Mouse (Mus musculus): ENCODE results near the gene Slc7a8.

GRCm38 (mm10) chr14:54720654-54721350 is 60.9 kb downstream of the Slc7a8 start:
- TF ChIP-seq ZC3H11A (IDR thresholded peaks at IDR 0.05; ENCODE audit: borderline replicate concordance, low read depth, low read length): no peak
- no peak for TF ChIP-seq ZNF384 (IDR thresholded peaks at IDR 0.05; ENCODE audit: low read depth, low read length)
- TF ChIP-seq CHD2 (IDR thresholded peaks at IDR 0.05; ENCODE audit: low read depth, low read length): no peak
- no peak for TF ChIP-seq HCFC1 (IDR thresholded peaks at IDR 0.05; ENCODE audit: borderline replicate concordance, insufficient read depth, low read length)
- TF ChIP-seq MAFK (IDR thresholded peaks at IDR 0.05; ENCODE audit: insufficient read depth, low read depth, low read length): no peak

Data from ES-E14 (cell line).